Comparison of ENCODE assay signal across 8 mouse cellular contexts in the genomic region with DNA sequence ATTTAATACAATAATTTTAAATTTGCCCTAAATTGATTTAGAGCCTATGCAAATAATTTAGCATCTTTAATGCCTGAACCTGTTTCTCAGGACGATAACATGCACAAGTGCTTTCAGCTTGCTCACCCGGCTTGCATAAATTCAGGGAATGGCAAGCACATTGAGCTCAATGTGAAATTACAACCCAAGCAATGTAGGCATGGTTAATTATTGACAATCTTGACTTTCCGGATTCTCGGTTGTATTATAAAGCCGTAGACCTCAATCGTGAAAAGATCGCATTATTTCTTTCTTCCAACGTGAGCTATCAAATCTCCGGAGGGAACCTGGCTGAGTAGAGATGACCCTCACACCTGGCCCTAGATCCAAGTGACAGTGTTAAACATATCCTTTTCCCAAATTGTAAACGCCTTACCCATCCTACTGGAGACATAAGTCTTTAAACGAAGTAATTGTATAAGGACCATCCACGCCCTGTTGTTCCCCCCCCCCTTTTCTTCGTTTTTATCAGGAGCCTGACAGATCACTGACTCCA. TPM values are rescaled to one million over a fixed set of nuclear protein-coding genes. Genes with fewer than 3 reads are reported as not detected.
A peak's percentile ranks its signal among the peaks of the same experiment; 100 is the strongest.
DNase-seq lines count a peak whose midpoint lies in the region; ATAC-seq lines count a peak whose summit lies in the region.

No protein-coding gene starts in this region.

- H3K4me2 ChIP-seq in hindbrain, embryonic 15.5 days, result peak overlapping the region; percentile 88
- peak overlapping the region; percentile 74 for H3K4me2 ChIP-seq in liver, embryonic 13.5 days
- peak overlapping the region; percentile 79 for H3K4me2 ChIP-seq in stomach, embryonic 15.5 days

- no peak for ATAC-seq in hindbrain, embryonic 15.5 days (ENCODE audit: low FRiP score, low read depth)
- ATAC-seq in liver, embryonic 13.5 days (ENCODE audit: low read depth), result no peak
- ATAC-seq in stomach, embryonic 15.5 days (ENCODE audit: insufficient read depth, low FRiP score, low read depth), result no peak

- H3K27me3 ChIP-seq in hindbrain, embryonic 15.5 days, result no peaks in the 10 kb centered on the region
- H3K27me3 ChIP-seq in liver, embryonic 13.5 days, result no peaks in the 10 kb centered on the region
- no peaks in the 10 kb centered on the region for H3K27me3 ChIP-seq in stomach, embryonic 15.5 days (replicated peaks)

- WGBS in hindbrain, embryonic 15.5 days, result 7% methylated on average over 13 of the region's 13 CpGs
- WGBS in liver, embryonic 13.5 days (ENCODE audit: insufficient replicate concordance), result 23% methylated on average over 13 of the region's 13 CpGs
- WGBS in stomach, embryonic 15.5 days, result 12% methylated on average over 13 of the region's 13 CpGs

- peak; percentile 9 for DNase-seq in urinary bladder, postnatal 14 days (ENCODE audit: low spot score)
- no peak for DNase-seq in urinary bladder, adult 2 months (ENCODE audit: low spot score)
- no peak for DNase-seq in liver, embryonic 13.5 days
- no peak for DNase-seq in cerebellum, postnatal 25 days
- no peak for DNase-seq in c-Kit-positive CD71-positive TER-119-positive erythroid progenitor cells, embryonic 14.5 days (ENCODE audit: low spot score)
- DNase-seq in B cell, adult 2 months, result no peak

- peak overlapping the region; percentile 97 for H3K27ac ChIP-seq in hindbrain, embryonic 15.5 days (replicated peaks)
- peak overlapping the region; percentile 89 for H3K27ac ChIP-seq in liver, embryonic 13.5 days
- peak overlapping the region; percentile 94 for H3K27ac ChIP-seq in stomach, embryonic 15.5 days

- no peaks in the 10 kb centered on the region for H3K36me3 ChIP-seq in hindbrain, embryonic 15.5 days
- peaks cover 7% of the 10 kb centered on the region; the same call in 1 of the 2 replicates for H3K36me3 ChIP-seq in liver, embryonic 13.5 days
- no peaks in the 10 kb centered on the region for H3K36me3 ChIP-seq in stomach, embryonic 15.5 days

- H3K9ac ChIP-seq in hindbrain, embryonic 15.5 days, result peak overlapping the region; percentile 94
- peak overlapping the region; percentile 92 for H3K9ac ChIP-seq in liver, embryonic 13.5 days
- H3K9ac ChIP-seq in stomach, embryonic 15.5 days, result peak overlapping the region; percentile 86

- H3K9me3 ChIP-seq in hindbrain, embryonic 15.5 days, result no peaks in the 10 kb centered on the region
- no peaks in the 10 kb centered on the region for H3K9me3 ChIP-seq in liver, embryonic 13.5 days (replicated peaks)
- no peaks in the 10 kb centered on the region for H3K9me3 ChIP-seq in stomach, embryonic 15.5 days

- peaks cover 15% of the 10 kb centered on the region for H3K4me1 ChIP-seq in hindbrain, embryonic 15.5 days (replicated peaks)
- H3K4me1 ChIP-seq in liver, embryonic 13.5 days (replicated peaks), result peaks cover 65% of the 10 kb centered on the region
- H3K4me1 ChIP-seq in stomach, embryonic 15.5 days, result peaks cover 11% of the 10 kb centered on the region; the same call in 1 of the 2 replicates

- H3K4me3 ChIP-seq in hindbrain, embryonic 15.5 days, result peak overlapping the region; percentile 96
- H3K4me3 ChIP-seq in liver, embryonic 13.5 days (replicated peaks), result peak overlapping the region; percentile 93
- H3K4me3 ChIP-seq in stomach, embryonic 15.5 days (replicated peaks), result peak overlapping the region; percentile 94

RNA-seq across cellular contexts. Expression of a gene that starts 1.1 kb away (rescaled TPM):
- polyA plus RNA-seq in urinary bladder, adult 2 months (2012; rRNA removed), result 31.7 and 39.2 TPM in 2 replicates
- 29.2 and 32.7 TPM in 2 replicates for polyA plus RNA-seq in hindbrain, embryonic 15.5 days (2015; fragmentation: Nextera tagmentation; extraction: Ambion mirVana)
- polyA plus RNA-seq in liver, embryonic 13.5 days (2015; fragmentation: Nextera tagmentation; extraction: Ambion mirVana), result 10.0 and 12.0 TPM in 2 replicates
- 34.0 and 37.8 TPM in 2 replicates for polyA plus RNA-seq in stomach, embryonic 15.5 days (2015; fragmentation: Nextera tagmentation; extraction: Ambion mirVana)

RNA-seq across cellular contexts. Expression of a gene that starts 43.7 kb away (rescaled TPM):
- 21.3 and 24.3 TPM in 2 replicates for polyA plus RNA-seq in urinary bladder, adult 2 months (2012; rRNA removed)
- polyA plus RNA-seq in hindbrain, embryonic 15.5 days (2015; fragmentation: Nextera tagmentation; extraction: Ambion mirVana), result 3.4 and 4.1 TPM in 2 replicates
- polyA plus RNA-seq in liver, embryonic 13.5 days (2015; fragmentation: Nextera tagmentation; extraction: Ambion mirVana), result 3.4 and 4.6 TPM in 2 replicates
- 9.9 and 14.0 TPM in 2 replicates for polyA plus RNA-seq in stomach, embryonic 15.5 days (2015; fragmentation: Nextera tagmentation; extraction: Ambion mirVana)
